Mouse (Mus musculus): ENCODE measurements around the gene Ciapin1.

The Ciapin1 gene

DNA sequence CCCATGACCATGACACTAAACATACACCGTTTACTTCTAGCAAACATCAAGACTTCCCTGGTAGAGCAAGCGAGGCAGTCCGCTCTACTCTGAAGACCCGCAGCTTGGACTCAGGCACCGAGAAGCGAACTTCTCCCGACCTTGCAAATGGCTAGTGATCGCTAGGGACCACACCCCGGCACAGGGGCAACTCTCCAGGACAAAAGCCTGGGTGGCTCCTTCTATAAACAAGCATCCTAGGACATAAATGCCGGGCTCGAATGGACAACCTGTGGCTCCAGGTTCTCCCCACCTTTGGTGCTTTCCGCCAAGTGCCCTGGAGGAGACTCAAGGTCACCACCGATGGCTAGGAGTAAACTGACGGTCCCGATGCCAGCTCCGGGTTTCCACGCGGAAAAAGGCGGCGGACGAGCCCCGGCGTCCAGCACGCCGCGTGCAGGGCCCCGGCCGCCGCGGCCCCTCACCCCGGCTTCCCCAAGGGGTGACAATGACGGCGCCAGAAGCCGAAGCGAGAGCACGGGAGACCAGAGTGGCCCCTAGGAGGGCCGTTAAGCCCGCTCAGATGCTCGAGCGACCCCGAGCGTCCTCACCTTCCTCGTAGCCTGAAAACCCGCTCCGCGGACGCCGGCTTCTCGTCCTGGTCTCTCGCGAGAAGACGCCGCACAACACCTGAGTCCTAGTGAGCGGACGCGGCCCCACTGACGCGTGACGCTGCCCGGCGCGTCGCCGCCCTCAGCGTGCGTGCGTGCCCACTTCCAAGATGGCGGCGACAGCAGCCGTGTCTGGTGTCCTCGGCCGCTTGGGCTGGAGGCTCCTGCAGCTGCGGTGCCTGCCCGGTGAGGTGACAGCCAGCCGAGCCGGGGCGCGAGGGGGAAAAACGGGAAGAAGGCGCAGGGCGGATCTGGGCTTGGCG, at the start of gene Ciapin1, which contains the start of gene Coq9:
Gene Ciapin1 (minus strand): TSS at position 697 of the 913 bp plus-strand sequence.
Gene Coq9 (plus strand): TSS at position 660 of the 913 bp plus-strand sequence.
- DNase-seq (ENCODE audit: extremely low spot score, low spot score), result peak; percentile 94

GRCm38 (mm10) chr8:94880742-94881141, 42.6 kb upstream of the Ciapin1 start:
- DNase-seq (ENCODE audit: extremely low spot score, low spot score), result no peak

- no peak for DNase-seq (ENCODE audit: extremely low spot score, low spot score)
These were observed 38.7 kb upstream of the Ciapin1 start for GRCm38 (mm10) chr8:94876820-94877219.

DNA sequence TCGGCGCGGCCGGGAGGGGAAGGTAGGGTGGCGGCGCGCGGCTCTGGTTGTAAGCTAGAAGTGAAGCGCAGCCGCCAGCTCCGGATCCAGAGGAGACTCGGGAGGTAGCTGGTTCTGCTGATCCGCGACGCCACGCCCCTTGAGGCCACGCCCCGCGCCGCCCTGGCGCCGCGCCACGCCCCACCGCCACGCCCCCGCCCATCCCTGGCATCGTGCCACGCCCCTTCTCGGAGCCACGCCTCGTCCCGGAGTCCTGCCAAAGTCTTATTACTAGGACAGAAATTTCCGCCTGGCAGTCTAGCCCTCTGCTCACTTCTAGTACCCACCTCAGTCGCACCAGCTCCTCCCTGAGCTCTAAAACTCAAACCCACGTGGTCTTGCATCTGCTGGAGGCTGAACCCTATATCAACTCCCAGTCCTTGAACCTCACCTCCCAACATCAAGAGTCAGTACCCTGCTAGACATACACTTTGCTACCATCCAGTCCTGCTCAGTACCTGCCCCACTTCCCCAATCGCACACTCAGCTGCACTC, 38.1 kb upstream of the Ciapin1 start, which contains the start of gene Dok4:
Gene Dok4 (minus strand): TSS at position 134 of the 534 bp plus-strand sequence.
- peak; percentile 95 for DNase-seq (ENCODE audit: extremely low spot score, low spot score)

DNA sequence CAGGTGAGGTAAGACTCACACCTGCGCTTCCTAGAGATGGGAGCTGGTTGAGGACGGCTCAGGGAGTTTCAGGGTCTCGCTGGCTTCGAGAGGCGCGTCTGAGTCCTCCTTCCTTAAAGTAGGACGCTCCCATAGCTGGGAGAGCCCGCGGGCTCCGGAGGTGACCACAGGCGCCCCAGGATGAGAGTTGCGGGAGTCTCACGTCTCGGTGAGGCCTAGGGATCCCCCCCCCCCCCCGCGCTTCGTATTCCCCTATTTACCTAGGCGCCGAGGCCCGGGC, 37.7 kb upstream of the Ciapin1 start:
- no peak for DNase-seq (ENCODE audit: extremely low spot score, low spot score)

- peak; percentile 42 for DNase-seq (ENCODE audit: extremely low spot score, low spot score)
These were observed 37.1 kb upstream of the Ciapin1 start for GRCm38 (mm10) chr8:94875096-94875870.

DNA sequence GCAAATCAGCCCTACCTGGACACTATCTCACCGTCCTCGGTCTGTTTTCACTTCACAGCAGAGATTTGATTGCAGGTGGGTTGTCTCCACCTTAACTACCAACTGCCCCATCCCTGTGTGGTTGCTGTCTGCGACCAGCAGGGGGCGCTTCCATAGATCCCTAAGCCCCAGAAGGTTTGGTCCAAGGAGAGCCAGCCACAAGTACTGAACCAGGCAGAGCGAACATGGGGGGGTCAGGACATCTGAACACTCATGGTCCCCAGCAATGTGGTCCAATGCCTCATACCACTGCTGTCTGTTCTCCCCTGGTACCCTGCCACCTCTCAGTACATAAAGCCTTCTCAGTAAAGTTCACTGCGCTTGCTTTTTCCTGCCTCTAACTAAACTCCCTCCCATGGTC, 36.2 kb upstream of the Ciapin1 start:
- DNase-seq (ENCODE audit: extremely low spot score, low spot score), result peak; percentile 70

DNA sequence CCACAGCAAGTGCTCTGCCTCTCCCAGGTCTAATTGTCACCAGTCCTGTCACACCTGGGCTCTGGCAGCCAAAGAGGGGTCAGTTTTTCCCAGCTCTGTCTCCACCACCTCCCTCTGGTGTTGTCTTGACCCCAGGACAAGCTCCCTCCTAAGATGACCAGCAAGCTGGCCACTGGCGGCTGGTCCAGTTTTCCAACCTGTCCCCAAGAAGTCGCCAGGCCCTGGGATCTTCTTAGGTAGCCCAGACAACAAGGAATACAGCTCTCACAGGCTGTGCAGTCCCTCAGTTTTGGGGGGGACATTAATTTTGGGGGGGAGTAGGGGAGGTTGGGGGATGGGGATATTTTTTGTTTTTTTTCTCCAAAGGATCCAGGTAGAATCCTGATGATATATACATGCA, 34.4 kb upstream of the Ciapin1 start:
- DNase-seq (ENCODE audit: extremely low spot score, low spot score), result no peak

DNA sequence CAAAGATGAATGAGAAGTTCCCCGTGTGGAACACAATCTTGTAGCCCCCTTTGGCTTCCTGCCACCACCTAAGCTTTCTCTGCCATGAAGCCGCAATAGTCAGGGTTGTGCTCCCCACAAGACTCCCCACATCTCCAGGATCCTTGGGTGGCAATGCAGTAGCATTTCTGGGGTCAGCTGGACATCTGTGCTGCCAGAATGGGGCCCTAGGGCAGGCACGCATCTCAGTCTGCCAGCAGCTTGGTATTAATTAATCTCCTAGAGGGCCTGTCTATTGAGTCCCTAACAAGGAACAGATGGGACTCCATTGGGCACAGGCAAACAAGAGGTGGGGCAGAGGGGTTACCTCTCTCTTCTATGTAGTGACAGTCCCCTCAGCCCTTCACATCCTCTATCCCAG, 34.0 kb upstream of the Ciapin1 start:
- DNase-seq (ENCODE audit: extremely low spot score, low spot score), result no peak

- peak; percentile 51 for DNase-seq (ENCODE audit: extremely low spot score, low spot score)
These were observed 33.1 kb upstream of the Ciapin1 start for GRCm38 (mm10) chr8:94871108-94871894.

- peak; percentile 30 for DNase-seq (ENCODE audit: extremely low spot score, low spot score)
These were observed 32.4 kb upstream of the Ciapin1 start for GRCm38 (mm10) chr8:94870474-94871107.

DNA sequence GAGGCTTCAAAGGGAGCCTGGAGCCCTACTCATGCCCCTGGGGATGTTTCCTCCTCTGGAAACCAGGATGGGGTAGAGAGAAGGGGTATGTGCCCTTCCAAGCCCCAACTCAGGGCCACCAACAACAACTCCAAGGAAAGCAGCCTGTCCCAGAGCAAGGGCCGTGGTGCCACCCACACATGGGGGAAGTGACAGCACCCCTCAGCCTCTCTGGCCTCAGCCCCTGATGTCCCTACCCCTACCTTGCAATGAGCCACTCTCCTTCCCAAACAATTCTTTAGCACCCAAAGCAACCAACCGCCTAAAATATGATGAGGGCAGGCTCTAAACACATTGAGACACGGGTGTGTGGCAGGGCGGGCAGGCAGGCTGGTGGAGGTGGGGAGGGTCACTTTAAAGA, 31.8 kb upstream of the Ciapin1 start:
- DNase-seq (ENCODE audit: extremely low spot score, low spot score), result no peak

DNA sequence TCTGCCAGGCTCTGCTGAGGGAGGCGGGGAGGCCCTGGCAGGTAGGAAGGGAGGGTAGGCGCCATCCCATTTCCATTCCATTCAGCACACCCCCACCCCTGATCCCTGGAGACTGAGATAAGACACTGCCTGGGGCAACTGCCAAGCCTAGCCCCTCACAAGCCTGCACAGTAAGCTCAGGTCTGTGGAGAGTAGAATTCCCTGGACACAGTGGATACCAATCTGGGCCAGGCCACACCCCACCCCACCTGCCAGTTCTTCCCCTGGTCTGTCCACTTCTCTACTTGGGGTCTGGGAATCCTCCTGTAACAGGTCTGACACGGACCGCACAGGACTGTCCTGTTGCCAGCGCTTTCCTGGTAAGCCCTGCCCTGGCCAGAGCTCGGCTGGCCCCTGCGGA, 31.0 kb upstream of the Ciapin1 start:
- DNase-seq (ENCODE audit: extremely low spot score, low spot score), result no peak

- no peak for DNase-seq (ENCODE audit: extremely low spot score, low spot score)
These were observed 28.8 kb upstream of the Ciapin1 start for GRCm38 (mm10) chr8:94866921-94867320.

DNA sequence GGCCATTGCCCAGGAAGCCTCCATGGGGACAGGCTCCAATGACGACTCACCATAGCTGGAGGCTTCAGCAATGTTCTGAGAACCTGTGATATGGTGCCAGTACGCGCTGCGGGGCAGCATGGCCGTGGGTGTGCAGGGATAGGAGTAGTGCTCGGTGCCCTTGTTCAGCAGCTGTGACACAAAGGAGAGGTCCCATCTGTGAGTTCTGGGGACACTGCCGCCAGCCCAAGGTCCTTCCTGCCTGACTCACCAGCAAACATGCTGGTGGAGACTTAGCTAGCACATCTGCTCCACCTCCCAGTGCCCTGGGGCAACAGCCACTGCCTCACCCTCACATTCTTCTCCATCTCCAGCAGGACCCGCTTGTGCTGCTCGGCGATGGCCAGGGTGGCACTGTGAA, 27.1 kb upstream of the Ciapin1 start:
- DNase-seq (ENCODE audit: extremely low spot score, low spot score), result no peak

- no peak for DNase-seq (ENCODE audit: extremely low spot score, low spot score)
These were observed 25.9 kb upstream of the Ciapin1 start for GRCm38 (mm10) chr8:94863897-94864673.

GRCm38 (mm10) chr8:94862487-94863220, 24.5 kb upstream of the Ciapin1 start:
- DNase-seq (ENCODE audit: extremely low spot score, low spot score), result no peak

DNA sequence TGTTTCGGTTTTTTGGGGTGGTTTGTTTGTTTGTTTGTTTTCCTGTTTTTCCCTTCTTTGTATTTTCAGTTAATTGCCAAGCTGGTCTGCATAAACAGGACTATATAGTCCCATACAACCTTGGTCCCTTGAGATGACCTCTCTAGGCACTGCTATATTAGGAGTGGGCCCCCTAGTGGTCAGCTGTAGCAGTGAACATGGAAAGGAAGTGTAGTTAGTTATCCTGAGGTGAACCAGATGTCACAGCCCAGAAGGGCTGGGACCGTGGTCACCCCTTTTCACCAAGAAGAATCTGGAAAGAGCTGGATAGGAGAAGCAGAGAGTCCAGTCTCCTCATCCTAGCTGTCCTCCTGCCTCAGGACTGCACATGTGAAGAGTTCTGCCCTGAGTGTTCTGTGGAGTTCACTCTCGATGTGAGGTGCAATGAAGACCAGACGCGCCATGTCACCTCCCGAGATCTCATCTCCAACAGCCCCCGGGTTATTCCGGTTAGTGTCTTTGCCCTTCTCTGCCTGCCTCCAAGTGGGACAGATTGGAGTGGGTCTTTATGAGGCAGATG, 23.3 kb upstream of the Ciapin1 start:
- peak; percentile 62 for DNase-seq (ENCODE audit: extremely low spot score, low spot score)
